Mouse (Mus musculus): Measurements from ENCODE around the gene Tmem116.

The Tmem116 gene

GRCm38 (mm10) chr5:121451644-121452025, at the start of gene Tmem116:
TSS of gene Tmem116 (plus strand) at chr5:121451893.
- in situ Hi-C loops (cut with MboI; ENCODE audit: low pct_unique_long_range_greater_than_20kb in 1 of 2, low sequenced_read_pairs in 2 of 2, unreplicated experiment in 1 of 2), result no loop called here

DNA sequence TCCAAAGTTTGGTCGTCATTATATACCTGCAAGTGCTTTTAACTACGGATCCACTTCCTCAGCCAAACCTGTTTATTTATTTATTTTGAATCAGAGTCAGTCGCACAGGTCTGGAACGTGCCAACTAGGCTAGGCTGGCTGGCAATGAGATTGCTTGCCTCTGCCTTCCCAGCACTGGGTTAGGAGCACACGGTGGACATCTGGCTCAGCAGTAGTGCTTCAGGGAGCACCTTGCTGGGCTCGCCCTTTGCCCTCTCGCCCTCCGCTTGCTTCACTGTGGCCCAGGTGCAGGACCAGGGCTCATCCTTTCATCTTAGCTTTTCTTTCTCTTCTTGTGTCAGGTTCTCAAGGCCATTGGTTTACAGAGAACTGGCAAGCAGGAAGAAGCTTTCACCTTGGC, 43.8 kb upstream of the Tmem116 start:
- in situ Hi-C loops (cut with MboI; ENCODE audit: low pct_unique_long_range_greater_than_20kb in 1 of 2, low sequenced_read_pairs in 2 of 2, unreplicated experiment in 1 of 2), result no loop called here

DNA sequence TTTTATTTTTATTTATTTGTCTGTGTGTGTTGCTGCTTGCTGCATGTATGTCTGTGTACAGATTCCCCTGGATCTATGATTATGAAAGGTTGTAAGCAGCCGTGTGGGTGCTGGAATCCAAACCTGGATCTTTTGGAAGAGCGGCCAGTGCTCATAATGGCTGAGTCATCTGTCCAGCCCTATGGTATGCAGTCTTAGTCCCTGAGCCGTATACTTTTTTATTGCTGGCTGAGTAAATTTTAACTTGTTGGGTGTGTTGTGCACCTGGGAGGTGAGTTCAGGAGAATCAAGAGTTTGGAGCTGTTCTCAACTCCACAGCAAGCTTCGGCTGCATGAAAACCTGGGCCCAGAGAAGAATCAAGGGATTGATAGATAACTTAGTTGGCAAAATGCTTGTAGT, 40.7 kb upstream of the Tmem116 start:
- in situ Hi-C loops (cut with MboI; ENCODE audit: low pct_unique_long_range_greater_than_20kb in 1 of 2, low sequenced_read_pairs in 2 of 2, unreplicated experiment in 1 of 2), result no loop called here

- in situ Hi-C loops (cut with MboI; ENCODE audit: low pct_unique_long_range_greater_than_20kb in 1 of 2, low sequenced_read_pairs in 2 of 2, unreplicated experiment in 1 of 2), result no loop called here
Observed at GRCm38 (mm10) chr5:121420721-121421120, 31.0 kb upstream of the Tmem116 start.

DNA sequence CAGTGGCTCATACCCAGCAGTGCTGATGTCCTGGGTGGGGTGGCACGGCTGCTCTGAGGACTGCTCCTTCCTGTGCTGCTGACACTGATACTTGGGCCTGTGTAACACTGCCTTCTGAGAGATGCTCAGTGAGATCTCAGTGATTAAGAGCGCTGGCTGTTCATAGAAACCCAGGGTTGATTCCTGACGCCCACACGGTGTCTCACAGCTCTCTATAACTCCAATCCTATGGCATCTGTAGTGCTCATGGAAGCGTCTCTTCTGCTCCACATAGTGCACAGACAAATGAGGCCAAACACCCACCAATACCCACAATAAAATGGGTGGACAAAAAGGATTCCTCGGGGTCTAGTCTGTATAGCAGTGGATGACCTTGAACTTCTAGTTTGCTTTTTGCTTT, 28.9 kb upstream of the Tmem116 start:
- in situ Hi-C loops (cut with MboI; ENCODE audit: low pct_unique_long_range_greater_than_20kb in 1 of 2, low sequenced_read_pairs in 2 of 2, unreplicated experiment in 1 of 2), result no loop called here

DNA sequence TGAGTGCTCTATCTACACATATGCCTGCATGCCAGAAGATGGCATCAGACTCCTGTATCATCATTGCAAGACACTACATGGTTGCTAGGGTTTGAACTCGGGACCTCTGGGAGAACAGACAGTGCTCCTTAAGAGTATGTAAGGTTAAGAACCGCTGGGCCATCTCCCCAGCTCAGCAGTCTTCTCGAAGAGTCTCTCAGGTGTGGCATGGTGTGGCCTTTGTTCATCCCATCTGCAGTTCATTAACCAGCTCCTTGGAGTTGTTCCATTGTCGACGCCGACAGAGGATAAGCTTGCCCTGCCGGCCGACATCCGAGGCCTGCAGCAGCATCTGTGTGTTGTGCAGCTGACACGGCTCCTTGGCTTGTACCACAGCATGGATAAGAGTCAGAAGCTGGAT, 28.4 kb upstream of the Tmem116 start:
- in situ Hi-C loops (cut with MboI; ENCODE audit: low pct_unique_long_range_greater_than_20kb in 1 of 2, low sequenced_read_pairs in 2 of 2, unreplicated experiment in 1 of 2), result no loop called here

DNA sequence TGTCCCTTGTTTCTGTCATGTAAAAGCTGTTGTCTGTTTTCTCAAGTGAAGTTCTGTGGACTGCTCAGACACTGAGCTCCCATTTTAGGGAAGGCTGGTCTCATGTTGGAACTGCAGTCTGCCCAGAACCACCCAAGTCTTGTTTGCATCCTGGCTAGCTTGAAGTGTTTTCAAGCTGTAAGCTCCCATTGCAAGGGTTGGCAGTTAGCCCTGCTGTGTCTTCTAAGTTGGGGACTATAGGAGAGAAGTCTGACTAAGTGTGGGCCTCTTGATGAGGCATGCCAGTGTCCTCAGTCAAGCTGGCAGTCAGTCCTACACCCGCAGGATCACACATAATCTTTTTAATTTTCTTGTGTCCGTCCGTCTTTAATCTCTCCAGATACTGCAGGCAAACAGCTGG, 22.7 kb upstream of the Tmem116 start:
- in situ Hi-C loops (cut with MboI; ENCODE audit: low pct_unique_long_range_greater_than_20kb in 1 of 2, low sequenced_read_pairs in 2 of 2, unreplicated experiment in 1 of 2), result no loop called here

- in situ Hi-C loops (cut with MboI; ENCODE audit: low pct_unique_long_range_greater_than_20kb in 1 of 2, low sequenced_read_pairs in 2 of 2, unreplicated experiment in 1 of 2), result no loop called here
Observed at GRCm38 (mm10) chr5:121438131-121438530, 13.6 kb upstream of the Tmem116 start.

DNA sequence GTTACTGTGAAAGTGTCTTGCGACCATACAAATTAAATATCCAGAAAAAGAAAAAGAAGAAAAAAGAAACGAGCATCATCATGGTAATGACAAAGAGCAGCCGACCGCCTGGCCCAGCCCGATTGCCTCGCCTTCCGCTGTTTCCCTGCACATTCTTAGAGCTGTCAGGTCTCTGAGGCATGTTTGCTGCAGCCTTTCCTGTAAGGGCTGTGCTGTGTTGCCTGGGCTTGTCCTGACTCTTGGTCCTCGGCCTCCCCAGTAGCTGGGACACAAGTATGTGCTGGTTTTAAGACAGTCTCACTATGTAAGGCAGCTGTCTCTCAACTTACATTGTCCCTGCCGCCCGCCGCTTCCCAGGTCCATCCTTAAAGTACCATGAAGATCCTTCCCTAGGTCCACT, 12.9 kb upstream of the Tmem116 start:
- in situ Hi-C loops (cut with MboI; ENCODE audit: low pct_unique_long_range_greater_than_20kb in 1 of 2, low sequenced_read_pairs in 2 of 2, unreplicated experiment in 1 of 2), result no loop called here

DNA sequence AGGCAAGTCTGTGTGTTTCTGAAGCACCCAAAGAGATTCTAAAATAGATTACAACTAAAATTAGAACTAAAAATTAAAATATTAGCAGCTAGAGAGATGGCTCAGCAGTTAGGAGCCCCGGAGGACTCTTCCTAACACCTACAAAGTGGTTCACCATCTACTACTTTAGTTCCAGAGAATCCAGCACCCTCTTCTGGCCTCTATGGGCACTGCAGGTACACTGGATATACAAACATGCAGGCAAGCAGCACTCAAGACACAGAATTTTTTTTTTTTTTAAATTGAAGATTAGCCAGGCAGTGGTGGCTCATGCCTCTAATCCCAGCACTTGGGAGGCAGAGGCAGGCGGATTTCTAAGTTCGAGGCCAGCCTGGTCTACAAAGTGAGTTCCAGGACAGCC, 8.1 kb upstream of the Tmem116 start:
- in situ Hi-C loops (cut with MboI; ENCODE audit: low pct_unique_long_range_greater_than_20kb in 1 of 2, low sequenced_read_pairs in 2 of 2, unreplicated experiment in 1 of 2), result no loop called here

- in situ Hi-C loops (cut with MboI; ENCODE audit: low pct_unique_long_range_greater_than_20kb in 1 of 2, low sequenced_read_pairs in 2 of 2, unreplicated experiment in 1 of 2), result no loop called here
Observed at GRCm38 (mm10) chr5:121444870-121445269, 6.8 kb upstream of the Tmem116 start.

DNA sequence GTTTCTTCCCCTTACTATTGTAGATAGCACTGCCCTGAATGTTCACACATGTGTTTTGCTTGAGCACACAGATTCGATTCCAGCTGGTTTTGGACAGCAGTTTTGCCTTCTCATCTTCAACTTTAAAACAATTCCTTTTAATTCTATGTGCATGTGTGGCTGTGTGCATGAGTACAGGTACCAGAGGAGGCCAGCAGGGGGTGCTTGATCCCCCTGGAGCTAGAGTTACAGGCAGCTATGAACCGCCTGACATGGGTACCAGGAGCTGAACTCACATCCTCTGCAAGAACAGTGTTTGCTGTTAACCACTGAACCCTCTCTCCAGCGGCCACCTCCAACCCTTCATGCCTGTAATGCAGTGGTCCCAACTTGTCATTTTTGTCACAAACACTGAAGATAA, 3.2 kb upstream of the Tmem116 start:
- in situ Hi-C loops (cut with MboI; ENCODE audit: low pct_unique_long_range_greater_than_20kb in 1 of 2, low sequenced_read_pairs in 2 of 2, unreplicated experiment in 1 of 2), result no loop called here

DNA sequence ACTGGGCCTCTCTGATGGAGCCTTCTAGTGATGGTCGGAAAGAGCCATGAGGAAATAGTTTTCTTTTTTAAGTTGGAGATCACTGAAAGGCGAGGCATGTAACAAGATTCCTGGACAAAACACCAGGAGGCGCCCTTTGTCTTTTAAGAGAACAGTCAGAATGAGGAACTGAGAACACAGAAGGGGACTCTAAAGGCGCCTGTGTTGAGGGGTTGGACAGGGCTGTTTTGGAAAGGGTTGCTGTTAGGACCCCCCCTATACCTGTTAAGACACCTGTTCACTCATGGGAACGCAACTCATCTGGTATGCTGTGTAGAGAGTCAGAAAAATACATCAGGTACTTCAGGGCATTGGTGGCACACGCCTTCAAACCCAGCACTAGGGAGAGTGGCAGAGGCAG, 1.7 kb upstream of the Tmem116 start:
- in situ Hi-C loops (cut with MboI; ENCODE audit: low pct_unique_long_range_greater_than_20kb in 1 of 2, low sequenced_read_pairs in 2 of 2, unreplicated experiment in 1 of 2), result no loop called here

DNA sequence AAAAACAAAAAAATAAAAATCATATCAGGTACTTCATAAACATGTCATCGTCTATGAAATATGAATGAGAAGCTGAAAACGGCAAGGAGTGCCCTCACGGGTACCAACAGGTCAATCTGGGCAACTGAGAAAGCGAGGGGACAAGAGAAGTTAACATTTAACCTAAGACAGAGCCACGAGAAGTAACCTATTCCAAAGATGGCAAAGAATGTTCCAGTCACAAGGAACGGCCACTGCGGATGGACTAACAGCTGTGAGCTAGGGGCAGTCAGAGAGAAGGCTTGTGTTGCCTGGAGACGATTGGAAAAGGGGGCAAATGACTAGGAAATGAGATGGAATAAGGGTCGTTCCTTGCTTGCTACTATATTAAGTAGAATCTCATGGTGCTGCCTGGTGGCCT, 1.2 kb upstream of the Tmem116 start:
- in situ Hi-C loops (cut with MboI; ENCODE audit: low pct_unique_long_range_greater_than_20kb in 1 of 2, low sequenced_read_pairs in 2 of 2, unreplicated experiment in 1 of 2), result no loop called here

GRCm38 (mm10) chr5:121451203-121451602, 490 bp upstream of the Tmem116 start:
- in situ Hi-C loops (cut with MboI; ENCODE audit: low pct_unique_long_range_greater_than_20kb in 1 of 2, low sequenced_read_pairs in 2 of 2, unreplicated experiment in 1 of 2), result no loop called here

GRCm38 (mm10) chr5:121452026-121452869, 555 bp downstream of the Tmem116 start, which contains the start of gene Erp29:
TSS of gene Erp29 (minus strand) at chr5:121452506.
- in situ Hi-C loops (cut with MboI; ENCODE audit: low pct_unique_long_range_greater_than_20kb in 1 of 2, low sequenced_read_pairs in 2 of 2, unreplicated experiment in 1 of 2), result no loop called here

DNA sequence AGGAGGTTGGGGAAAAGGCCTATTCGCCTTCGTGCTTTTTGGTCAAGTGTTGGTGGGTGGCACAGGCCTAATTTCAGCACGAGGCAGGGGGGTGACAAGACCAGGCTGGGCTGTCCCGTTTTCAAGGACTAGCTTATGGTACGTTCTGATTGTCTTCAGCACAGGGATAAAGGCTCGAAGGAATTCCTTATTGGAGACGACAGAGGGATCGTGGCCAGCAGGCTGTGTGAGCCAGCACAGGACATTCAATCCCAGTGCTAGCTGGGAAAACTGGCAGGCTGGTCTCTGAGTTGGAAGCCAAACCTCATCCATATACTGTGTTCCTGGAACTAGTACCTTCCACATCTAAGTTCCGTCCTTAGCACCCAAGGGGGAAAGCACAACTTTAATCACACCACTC, 1.2 kb downstream of the Tmem116 start:
- in situ Hi-C loops (cut with MboI; ENCODE audit: low pct_unique_long_range_greater_than_20kb in 1 of 2, low sequenced_read_pairs in 2 of 2, unreplicated experiment in 1 of 2), result no loop called here

- in situ Hi-C loops (cut with MboI; ENCODE audit: low pct_unique_long_range_greater_than_20kb in 1 of 2, low sequenced_read_pairs in 2 of 2, unreplicated experiment in 1 of 2), result no loop called here
Observed at GRCm38 (mm10) chr5:121453743-121454502, 2.2 kb downstream of the Tmem116 start.

- in situ Hi-C loops (cut with MboI; ENCODE audit: low pct_unique_long_range_greater_than_20kb in 1 of 2, low sequenced_read_pairs in 2 of 2, unreplicated experiment in 1 of 2), result no loop called here
Observed at GRCm38 (mm10) chr5:121454503-121454782, 2.8 kb downstream of the Tmem116 start.
